Mouse (Mus musculus): ENCODE data around the gene Pitpnm3. TPM values are rescaled to one million over a fixed set of nuclear protein-coding genes. Genes with fewer than 3 reads are reported as not detected.
A peak's percentile ranks its signal among the peaks of the same experiment; 100 is the strongest.

Gene Pitpnm3
- polyA plus RNA-seq, 1 experiment = 69.5 TPM

DNA sequence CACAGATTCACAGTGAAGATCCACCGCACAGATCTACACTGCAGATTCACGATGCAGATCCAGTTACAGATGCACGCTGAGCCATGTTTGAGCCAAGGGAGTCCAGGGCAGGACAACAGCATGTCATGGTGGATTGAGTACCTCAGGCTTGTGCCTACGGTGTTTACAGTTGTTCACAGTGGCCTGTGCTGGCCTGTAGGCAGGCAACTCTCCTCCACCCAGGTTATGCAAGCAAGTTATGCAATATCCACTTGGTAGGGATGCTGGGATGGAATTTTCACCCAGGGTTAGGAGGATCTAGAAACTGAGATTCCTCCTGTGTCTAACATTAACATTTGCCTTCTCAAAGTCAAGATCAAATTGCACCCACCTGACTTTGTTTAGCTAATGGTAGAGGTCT, 53.0 kb downstream of the Pitpnm3 start:
- Histone ChIP-seq H3K27ac (ENCODE audit: insufficient read depth, low read length) (no peak overlapping the region), H3K4me1 (ENCODE audit: control insufficient read depth, insufficient read depth, low read length) (peaks cover 17% of the 10 kb centered on the region)
- TF ChIP-seq CTCF (IDR thresholded peaks at IDR 0.05; ENCODE audit: extremely low read depth, insufficient read depth, low read length) = no peak
- no peak for TF ChIP-seq POLR2A (IDR thresholded peaks at IDR 0.05; ENCODE audit: extremely low read depth, insufficient read depth, low read length)

DNA sequence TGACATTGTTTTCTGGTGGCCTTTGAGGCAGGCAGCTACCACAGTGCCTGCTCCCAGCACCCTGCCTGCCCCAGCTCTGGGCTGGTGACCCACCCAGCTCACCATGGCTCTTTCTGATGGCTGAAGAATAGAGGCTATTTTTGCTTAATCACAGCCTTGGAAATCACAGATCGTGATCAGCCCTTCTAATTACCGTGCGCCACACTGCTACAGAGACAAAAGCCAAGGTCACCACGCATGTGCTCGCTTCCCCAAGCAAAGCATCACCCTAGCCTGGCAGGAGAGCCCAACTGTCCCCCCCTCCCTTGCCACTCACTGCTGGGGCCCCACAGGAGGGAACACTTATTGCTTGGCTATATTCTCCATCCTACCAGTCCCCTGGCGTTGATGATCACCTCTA, 55.1 kb downstream of the Pitpnm3 start:
- Histone ChIP-seq H3K27ac (ENCODE audit: insufficient read depth, low read length) (no peak overlapping the region), H3K4me1 (ENCODE audit: control insufficient read depth, insufficient read depth, low read length) (peaks cover 6% of the 10 kb centered on the region; the same call in 1 of the 2 replicates), H3K4me3 (ENCODE audit: insufficient read depth, low read length) (no peak overlapping the region)
- TF ChIP-seq CTCF (IDR thresholded peaks at IDR 0.05; ENCODE audit: extremely low read depth, insufficient read depth, low read length) (no peak), POLR2A (IDR thresholded peaks at IDR 0.05; ENCODE audit: extremely low read depth, insufficient read depth, low read length) (no peak)

More for the DNA sequence above, 53.0 kb downstream of the Pitpnm3 start:
- H3K4me3 ChIP-seq (ENCODE audit: insufficient read depth, low read length) = no peak overlapping the region

- Histone ChIP-seq H3K4me1 (ENCODE audit: control insufficient read depth, insufficient read depth, low read length) (peaks cover 9% of the 10 kb centered on the region), H3K4me3 (ENCODE audit: insufficient read depth, low read length) (no peak overlapping the region)
- no peak for TF ChIP-seq CTCF (IDR thresholded peaks at IDR 0.05; ENCODE audit: extremely low read depth, insufficient read depth, low read length)
Observed at GRCm38 (mm10) chr11:72078647-72079046, 56.9 kb downstream of the Pitpnm3 start.

DNA sequence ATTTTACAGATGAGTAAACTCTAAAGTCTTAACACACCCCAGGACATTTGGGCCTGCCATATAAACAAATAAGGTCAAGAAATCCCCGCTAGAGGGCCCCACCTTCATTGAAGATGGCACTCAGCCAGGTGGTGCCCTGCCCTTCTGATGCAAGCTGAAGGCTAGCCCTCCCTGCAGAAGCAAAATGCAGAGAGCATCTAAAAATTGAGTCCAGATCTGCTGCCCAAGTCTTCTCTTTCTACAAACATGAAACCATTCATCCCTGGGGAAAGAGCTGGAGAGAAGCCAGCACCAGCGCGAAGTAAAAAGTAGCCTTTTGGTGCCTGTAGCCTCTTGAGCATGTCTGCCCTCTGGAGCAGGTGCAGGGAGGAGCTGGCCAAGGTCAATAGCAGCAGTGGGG, 57.5 kb downstream of the Pitpnm3 start:
- H3K4me1 ChIP-seq (ENCODE audit: control insufficient read depth, insufficient read depth, low read length) = peaks cover 9% of the 10 kb centered on the region
- no peak overlapping the region for H3K4me3 ChIP-seq (ENCODE audit: insufficient read depth, low read length)
- TF ChIP-seq POLR2A (IDR thresholded peaks at IDR 0.05; ENCODE audit: extremely low read depth, insufficient read depth, low read length) = no peak
- TF ChIP-seq CTCF (IDR thresholded peaks at IDR 0.05; ENCODE audit: extremely low read depth, insufficient read depth, low read length) = no peak
- H3K27ac ChIP-seq (ENCODE audit: insufficient read depth, low read length) = no peak overlapping the region

More at GRCm38 (mm10) chr11:72078647-72079046, 56.9 kb downstream of the Pitpnm3 start:
- no peak overlapping the region for H3K27ac ChIP-seq (ENCODE audit: insufficient read depth, low read length)

DNA sequence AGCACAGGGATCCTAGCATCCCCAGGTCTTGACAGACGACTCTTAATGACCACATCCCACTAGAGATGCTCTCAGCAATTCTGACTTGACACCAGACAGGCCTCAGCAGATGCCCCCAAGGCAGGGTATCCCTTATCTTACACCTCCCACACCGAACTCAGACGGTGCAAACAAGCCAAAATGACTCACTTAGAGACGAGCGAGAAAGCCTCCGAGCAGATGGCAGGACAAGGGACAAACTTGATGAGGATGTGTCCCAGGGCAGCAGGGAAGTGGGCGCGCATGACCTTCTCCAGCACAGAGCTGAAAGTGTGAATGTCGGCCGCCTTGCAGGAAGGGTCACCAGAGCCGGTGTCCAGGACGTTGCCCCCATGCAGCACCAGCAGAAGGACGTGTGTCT, 61.3 kb downstream of the Pitpnm3 start:
- TF ChIP-seq POLR2A (IDR thresholded peaks at IDR 0.05; ENCODE audit: extremely low read depth, insufficient read depth, low read length) = no peak
- no peak for TF ChIP-seq CTCF (IDR thresholded peaks at IDR 0.05; ENCODE audit: extremely low read depth, insufficient read depth, low read length)
- H3K27ac ChIP-seq (ENCODE audit: insufficient read depth, low read length) = no peak overlapping the region
- peaks cover 10% of the 10 kb centered on the region for H3K4me1 ChIP-seq (ENCODE audit: control insufficient read depth, insufficient read depth, low read length)
- H3K4me3 ChIP-seq (ENCODE audit: insufficient read depth, low read length) = no peak overlapping the region

- no peak overlapping the region for H3K27ac ChIP-seq (ENCODE audit: insufficient read depth, low read length)
- no peak overlapping the region for H3K4me3 ChIP-seq (ENCODE audit: insufficient read depth, low read length)
- H3K4me1 ChIP-seq (ENCODE audit: control insufficient read depth, insufficient read depth, low read length) = peaks cover 10% of the 10 kb centered on the region
- no peak for TF ChIP-seq POLR2A (IDR thresholded peaks at IDR 0.05; ENCODE audit: extremely low read depth, insufficient read depth, low read length)
- no peak for TF ChIP-seq CTCF (IDR thresholded peaks at IDR 0.05; ENCODE audit: extremely low read depth, insufficient read depth, low read length)
Observed at GRCm38 (mm10) chr11:72072331-72072905, 63.2 kb downstream of the Pitpnm3 start.

GRCm38 (mm10) chr11:72070733-72071132, 64.8 kb downstream of the Pitpnm3 start:
- no peak for TF ChIP-seq POLR2A (IDR thresholded peaks at IDR 0.05; ENCODE audit: extremely low read depth, insufficient read depth, low read length)
- no peak for TF ChIP-seq CTCF (IDR thresholded peaks at IDR 0.05; ENCODE audit: extremely low read depth, insufficient read depth, low read length)
- Histone ChIP-seq H3K4me3 (ENCODE audit: insufficient read depth, low read length) (no peak overlapping the region), H3K4me1 (ENCODE audit: control insufficient read depth, insufficient read depth, low read length) (peaks cover 10% of the 10 kb centered on the region), H3K27ac (ENCODE audit: insufficient read depth, low read length) (no peak overlapping the region)

GRCm38 (mm10) chr11:72068026-72068425, 67.6 kb downstream of the Pitpnm3 start:
- Histone ChIP-seq H3K4me1 (ENCODE audit: control insufficient read depth, insufficient read depth, low read length) (0 out of 2 replicates have a peak, but pooled peaks cover 3% of the 10 kb centered on the region), H3K4me3 (ENCODE audit: insufficient read depth, low read length) (no peak overlapping the region), H3K27ac (ENCODE audit: insufficient read depth, low read length) (no peak overlapping the region)
- TF ChIP-seq POLR2A (IDR thresholded peaks at IDR 0.05; ENCODE audit: extremely low read depth, insufficient read depth, low read length) (no peak), CTCF (IDR thresholded peaks at IDR 0.05; ENCODE audit: extremely low read depth, insufficient read depth, low read length) (no peak)

DNA sequence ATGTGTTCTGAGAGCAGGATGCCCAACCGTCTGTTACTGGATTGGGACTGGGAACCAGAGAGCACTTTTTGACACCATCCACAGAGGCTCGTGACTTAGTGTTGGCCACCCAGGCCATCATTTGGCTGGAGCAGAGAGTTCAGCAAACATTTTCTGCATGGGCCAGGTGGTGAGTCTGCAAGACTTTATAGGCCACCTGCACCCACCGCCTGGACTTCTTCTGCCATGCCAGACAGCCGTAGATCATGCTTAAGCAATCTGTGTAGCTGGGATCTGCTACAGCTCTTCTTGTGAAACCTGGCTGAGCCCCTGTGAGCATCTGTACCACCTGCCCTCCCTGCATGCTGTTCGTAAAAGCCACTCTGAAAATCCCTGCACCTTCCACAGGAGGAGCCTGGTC, 68.3 kb downstream of the Pitpnm3 start:
- no peak overlapping the region for H3K27ac ChIP-seq (ENCODE audit: insufficient read depth, low read length)
- 0 out of 2 replicates have a peak, but pooled peaks cover 2% of the 10 kb centered on the region for H3K4me1 ChIP-seq (ENCODE audit: control insufficient read depth, insufficient read depth, low read length)
- no peak overlapping the region for H3K4me3 ChIP-seq (ENCODE audit: insufficient read depth, low read length)
- TF ChIP-seq POLR2A (IDR thresholded peaks at IDR 0.05; ENCODE audit: extremely low read depth, insufficient read depth, low read length) (no peak), CTCF (IDR thresholded peaks at IDR 0.05; ENCODE audit: extremely low read depth, insufficient read depth, low read length) (no peak)

GRCm38 (mm10) chr11:72066330-72066729, 69.2 kb downstream of the Pitpnm3 start:
- Histone ChIP-seq H3K27ac (ENCODE audit: insufficient read depth, low read length) (no peak overlapping the region), H3K4me1 (ENCODE audit: control insufficient read depth, insufficient read depth, low read length) (no peaks in the 10 kb centered on the region), H3K4me3 (ENCODE audit: insufficient read depth, low read length) (no peak overlapping the region)
- TF ChIP-seq CTCF (IDR thresholded peaks at IDR 0.05; ENCODE audit: extremely low read depth, insufficient read depth, low read length) (peak; percentile 42), POLR2A (IDR thresholded peaks at IDR 0.05; ENCODE audit: extremely low read depth, insufficient read depth, low read length) (no peak)
